Mouse (Mus musculus) bone marrow, adult 2 months (tissue): ENCODE data around the gene Ankrd11. TPM values are rescaled to one million over a fixed set of nuclear protein-coding genes. Genes with fewer than 3 reads are reported as not detected.

Source experiments
- H3K27ac ChIP-seq: fragments of 200-500 bp; 2 replicates; pipeline ENCODE4 v1.5.1; 2012; ENCODE audit warnings: low read depth, mild to moderate bottlenecking, control low read depth, inconsistent platforms, low read length; ENCODE audit not compliant: control insufficient read depth, poor library complexity, insufficient read depth
- H3K4me1 ChIP-seq: fragments of 200-500 bp; 2 replicates; pipeline ENCODE4 v1.6.1; 2011; ENCODE audit warnings: low read length; ENCODE audit not compliant: control insufficient read depth, insufficient read depth
- H3K4me3 ChIP-seq: fragments of 200-500 bp; replicated peaks from 2 replicates; pipeline ENCODE3; 2011; ENCODE audit warnings: mild to moderate bottlenecking, low read depth, low read length, control low read depth; ENCODE audit not compliant: control insufficient read depth
- CTCF ChIP-seq: fragments of 200-500 bp; IDR thresholded peaks from 2 replicates; pipeline ENCODE4 v1.5.1; 2011; ENCODE audit warnings: low read length, control low read depth; ENCODE audit not compliant: control insufficient read depth, insufficient read depth
- POLR2A ChIP-seq: fragments of 200-500 bp; IDR thresholded peaks from 2 replicates; pipeline ENCODE4 v1.6.1; 2011; ENCODE audit warnings: low read depth, mild to moderate bottlenecking, control low read depth, low read length, borderline replicate concordance; ENCODE audit not compliant: control insufficient read depth
- WGBS: fragments of 180-500 bp; shearing (Covaris S2); methylation state at CpG from one replicate; pipeline ENCODE4 v1.1.7; 2018; 5-methylcytosine and 5-hydroxymethylcytosine counted together
- polyA plus RNA-seq: library from polyadenylated mRNA; stranded (reverse); fragments of >200 nt; gene quantifications from 2 replicates; pipeline ENCODE4 v1.2.4, GENCODE M21; 2011; ENCODE audit warnings: low replicate concordance; ENCODE audit not compliant: missing spikeins, insufficient read depth, insufficient read length

Ankrd11 gene
- polyA plus RNA-seq, 1 experiment = 78.7 TPM

DNA sequence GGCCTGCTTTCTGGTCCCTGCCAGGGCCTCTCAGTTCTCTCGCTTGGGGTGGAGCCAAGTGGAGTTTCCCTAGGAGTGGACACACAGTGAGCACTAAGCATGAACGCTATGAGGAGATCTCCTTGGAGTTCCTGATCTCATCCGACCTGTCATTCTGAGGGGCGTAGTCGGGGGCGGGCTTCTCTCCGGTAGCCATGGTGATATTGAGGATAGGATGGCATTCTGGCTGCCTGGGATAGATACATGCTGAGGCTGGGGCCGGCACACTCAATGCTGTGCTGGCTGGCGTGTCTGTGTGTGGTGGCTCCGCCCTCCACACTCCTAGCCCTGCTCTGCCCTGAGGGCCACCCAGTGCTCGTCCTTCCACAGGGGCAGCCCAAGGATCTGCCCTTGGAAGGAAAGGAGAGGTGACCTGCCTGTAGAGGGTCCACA, 188.7 kb downstream of the Ankrd11 start:
- no peaks in the 10 kb centered on the region; the same call in 1 of the 2 replicates for H3K4me1 ChIP-seq
- H3K27ac ChIP-seq = no peak overlapping the region
- 72% methylated on average over 11 of the region's 11 CpGs for WGBS
- no peak for TF ChIP-seq POLR2A
- no peak for TF ChIP-seq CTCF
- H3K4me3 ChIP-seq = no peak overlapping the region

DNA sequence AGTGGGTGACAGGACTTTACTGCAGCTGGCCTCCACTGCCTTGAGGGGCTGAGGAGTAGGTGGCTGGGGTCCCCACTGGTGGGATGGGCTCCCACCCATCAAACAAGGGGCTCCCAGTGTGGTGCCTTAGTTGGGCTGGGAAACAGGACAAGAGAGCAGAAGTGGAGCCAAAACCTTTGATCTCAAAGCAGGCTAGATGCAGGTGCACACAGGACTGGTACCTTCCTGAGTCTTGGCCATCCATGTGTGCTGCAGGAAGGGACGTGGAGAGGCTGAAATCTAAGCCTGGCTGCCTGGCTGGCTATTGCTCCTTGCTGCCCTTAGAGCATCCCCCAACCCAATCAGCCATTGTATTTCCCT, 189.6 kb downstream of the Ankrd11 start:
- Histone ChIP-seq H3K27ac (no peak overlapping the region), H3K4me1 (no peaks in the 10 kb centered on the region; the same call in 1 of the 2 replicates), H3K4me3 (no peak overlapping the region)
- 58% methylated on average over 1 of the region's 1 CpGs for WGBS
- TF ChIP-seq CTCF (no peak), POLR2A (no peak)

DNA sequence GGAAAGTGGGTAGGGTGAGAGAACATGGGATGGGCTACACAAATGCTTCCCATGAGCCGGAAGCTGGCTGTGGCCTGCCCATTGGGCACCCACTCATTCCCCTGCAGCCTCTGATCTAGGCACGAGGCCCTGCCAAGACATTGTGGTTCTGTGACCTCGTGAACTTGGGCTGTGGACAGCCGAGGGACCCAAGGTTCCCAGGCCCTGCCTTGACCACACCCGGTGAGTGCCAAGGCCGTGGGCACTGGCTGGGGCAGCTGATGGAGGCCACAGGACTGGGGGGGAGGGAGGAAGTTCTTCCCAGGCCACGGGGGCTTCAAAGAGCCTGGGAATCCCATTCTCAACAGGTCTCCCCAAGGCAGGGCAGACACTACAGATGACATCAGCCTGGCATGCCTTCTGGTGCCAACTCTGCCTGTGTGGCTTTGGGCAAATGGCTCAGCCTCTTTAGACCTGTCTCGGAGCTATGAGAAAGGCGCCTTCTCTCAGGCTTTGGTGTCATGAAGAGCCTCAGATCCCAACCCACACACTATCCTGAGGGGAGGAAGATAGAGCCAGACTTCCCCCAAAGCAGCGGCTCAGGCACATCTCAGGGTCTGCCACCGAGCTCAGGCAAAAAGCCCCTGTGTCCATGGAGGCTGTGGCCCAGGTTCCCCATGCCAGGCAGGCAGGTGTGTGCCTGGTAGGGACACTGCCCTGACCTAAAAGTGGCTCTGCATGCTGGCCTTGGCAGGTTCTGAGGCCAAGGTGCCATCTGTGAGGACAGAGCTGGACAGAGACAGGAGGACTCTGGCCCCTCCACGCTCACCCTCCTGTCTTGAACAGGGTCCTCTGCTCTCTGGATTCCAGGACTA, 190.2 kb downstream of the Ankrd11 start:
- 73% methylated on average over 12 of the region's 12 CpGs for WGBS
- TF ChIP-seq POLR2A = no peak
- TF ChIP-seq CTCF = no peak
- no peaks in the 10 kb centered on the region; the same call in 1 of the 2 replicates for H3K4me1 ChIP-seq
- no peak overlapping the region for H3K4me3 ChIP-seq
- no peak overlapping the region; the same call in 1 of the 2 replicates for H3K27ac ChIP-seq

DNA sequence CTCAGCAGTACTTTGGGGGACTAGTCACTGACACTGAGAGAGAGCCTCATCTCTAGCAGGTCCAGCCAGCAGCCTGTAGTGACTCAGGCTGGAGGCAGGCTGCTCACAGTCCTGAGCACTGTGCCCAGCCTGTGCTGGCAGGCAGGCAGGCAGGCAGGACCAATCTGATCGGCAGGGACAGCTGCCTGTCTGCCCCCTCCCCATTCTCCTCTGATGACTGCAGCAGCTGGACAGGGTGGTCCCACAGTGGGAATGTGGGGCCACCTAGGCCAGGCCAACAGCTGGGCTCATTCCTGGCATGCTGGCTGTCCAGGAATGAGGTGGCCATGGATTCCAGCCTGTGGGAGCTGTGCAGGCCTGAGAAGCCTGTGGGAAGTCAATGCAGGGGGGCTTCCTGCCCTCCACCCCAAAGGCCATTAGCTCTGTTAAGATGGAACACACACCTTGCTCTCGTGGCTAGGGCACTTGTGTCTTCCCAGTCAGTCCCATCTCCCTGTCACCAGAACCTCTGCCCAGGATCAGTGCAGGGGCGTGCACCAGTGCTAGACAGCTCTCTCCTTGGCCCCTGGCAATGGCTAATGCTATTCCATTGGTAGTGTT, 191.3 kb downstream of the Ankrd11 start:
- no peak for TF ChIP-seq POLR2A
- no peak for TF ChIP-seq CTCF
- no peak overlapping the region for H3K4me3 ChIP-seq
- no peak overlapping the region for H3K27ac ChIP-seq
- no peaks in the 10 kb centered on the region; the same call in 1 of the 2 replicates for H3K4me1 ChIP-seq
- WGBS = 74% methylated on average over 3 of the region's 3 CpGs

DNA sequence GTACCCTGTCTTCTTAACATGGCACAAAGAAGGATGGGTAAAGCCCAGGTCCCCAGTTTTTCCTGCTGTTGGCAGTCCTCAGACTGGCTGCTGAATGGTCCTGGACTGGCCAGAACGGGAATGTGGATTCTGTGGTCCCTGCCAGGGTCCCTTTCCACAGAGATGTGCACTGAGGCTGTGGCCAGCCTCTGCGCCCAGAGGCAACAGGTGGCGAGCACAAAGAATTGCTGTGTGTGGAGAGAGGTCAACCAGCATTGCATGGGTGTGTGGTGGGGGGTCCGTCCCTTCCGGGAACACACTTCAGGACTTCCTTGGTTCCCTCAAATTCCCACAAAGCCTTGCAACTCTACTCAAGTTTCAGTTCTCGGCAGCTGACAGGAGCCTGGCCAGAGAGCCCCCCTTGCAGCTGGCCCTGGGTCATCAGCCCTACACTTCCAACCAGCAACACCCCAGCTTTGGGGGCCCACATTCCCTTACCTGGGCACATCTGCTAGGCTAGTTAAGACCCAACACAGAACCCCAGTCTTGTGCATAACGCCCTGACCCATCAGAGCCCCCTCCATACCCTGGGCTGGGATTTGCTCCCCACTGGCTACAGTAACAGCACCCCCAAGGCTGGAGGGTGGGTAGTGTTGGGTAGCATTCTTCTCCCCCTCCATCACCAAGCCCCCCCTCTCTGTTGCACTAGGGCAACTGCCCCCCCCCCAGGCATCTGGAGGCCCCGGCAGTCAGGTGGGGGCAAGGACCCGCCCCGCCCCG, 192.7 kb downstream of the Ankrd11 start:
- TF ChIP-seq CTCF (no peak), POLR2A (no peak)
- H3K27ac ChIP-seq = no peak overlapping the region
- H3K4me1 ChIP-seq = no peaks in the 10 kb centered on the region; the same call in 1 of the 2 replicates
- no peak overlapping the region for H3K4me3 ChIP-seq
- WGBS = 78% methylated on average over 11 of the region's 11 CpGs

DNA sequence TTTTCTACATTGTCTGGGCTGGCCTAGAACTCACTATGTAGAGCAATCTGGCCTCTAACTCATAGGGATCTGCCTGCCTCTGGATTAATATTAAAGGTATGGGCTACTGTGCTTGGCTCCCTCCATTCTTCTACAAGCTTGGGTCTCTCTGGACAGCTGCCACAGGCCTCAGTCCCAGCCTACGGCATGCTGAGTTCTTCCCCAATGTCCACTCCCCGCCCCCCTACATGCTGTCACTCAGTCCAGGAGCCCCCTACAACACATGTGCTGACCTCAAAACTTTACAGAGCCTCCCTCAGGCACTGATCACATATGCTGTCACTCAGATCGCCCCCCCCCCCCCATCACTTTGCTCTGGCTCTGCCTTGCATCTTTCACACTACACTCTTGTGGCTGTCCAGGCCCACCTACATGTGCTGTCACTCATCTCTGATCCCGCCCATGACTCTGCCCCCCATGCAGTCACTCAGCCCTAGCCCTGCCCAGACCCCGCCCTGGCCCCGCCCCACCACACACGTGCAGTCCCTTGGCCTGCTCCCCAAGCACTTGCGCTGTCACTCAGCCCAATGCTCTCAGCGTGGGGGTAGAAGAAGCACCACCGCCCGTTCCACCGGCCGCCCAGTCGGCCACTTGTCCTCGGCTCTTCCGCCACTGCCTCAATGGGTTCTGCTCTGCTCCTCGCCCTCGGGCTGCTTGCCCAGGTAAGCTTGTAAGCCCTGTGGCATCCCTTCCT, 194.1 kb downstream of the Ankrd11 start, which contains the start of gene Cdh15:
Gene Cdh15, plus strand, starts transcription at position 138 of the 733 bp plus-strand sequence.
- WGBS = 22% methylated on average over 18 of the region's 18 CpGs
- Histone ChIP-seq H3K4me1 (no peaks in the 10 kb centered on the region; the same call in 1 of the 2 replicates), H3K27ac (no peak within 1 kb of the TSS; the same call in 1 of the 2 replicates), H3K4me3 (no peak within 1 kb of the TSS)
- TF ChIP-seq CTCF (no peak), POLR2A (no peak)

DNA sequence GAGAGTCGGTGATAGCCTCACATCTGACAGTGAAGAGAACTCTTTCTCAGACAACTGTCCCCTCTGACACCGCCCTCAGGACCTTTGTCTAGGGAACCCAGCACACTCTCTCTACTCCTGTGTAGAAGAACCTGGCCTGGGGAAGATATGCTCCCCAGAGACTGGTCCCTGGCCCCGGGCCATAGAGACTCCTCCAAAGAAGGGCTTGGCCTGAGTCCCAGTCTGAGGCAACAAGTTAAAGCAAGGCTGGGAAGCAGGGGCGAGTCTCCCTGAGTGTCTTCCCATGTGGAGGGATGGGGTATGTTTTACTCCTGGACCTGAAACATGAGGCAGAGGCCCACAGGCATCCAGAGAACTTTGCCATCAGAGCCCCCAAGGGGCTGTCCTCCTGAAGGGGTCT, 196.4 kb downstream of the Ankrd11 start:
- Histone ChIP-seq H3K27ac (no peak overlapping the region), H3K4me1 (no peaks in the 10 kb centered on the region; the same call in 1 of the 2 replicates), H3K4me3 (no peak overlapping the region)
- TF ChIP-seq POLR2A (no peak), CTCF (no peak)
- 60% methylated on average over 4 of the region's 4 CpGs for WGBS
